Comparison of ENCODE assay signal across 17 mouse cellular contexts in genomic region chr2:130454748-130455370, GRCm38 (mm10). TPM values are rescaled to one million over a fixed set of nuclear protein-coding genes. Genes with fewer than 3 reads are reported as not detected.
DNase-seq lines count a peak whose midpoint lies in the region; ATAC-seq and TF ChIP-seq lines count a peak whose summit lies in the region.
"Had no signal": no experiment of that assay in that cellular context is flagged by ENCODE, and none has a peak within 500 bp of the region (broad histone marks: within the 10 kb centered on the region; RNA-seq: fewer than 3 reads in every experiment).

No protein-coding gene starts in this region.

- no peak overlapping the region for H3K4me3 ChIP-seq in forebrain, postnatal 0 days (ENCODE audit: low read depth, low read length)
- H3K4me3 ChIP-seq in forebrain, embryonic 16.5 days (replicated peaks; ENCODE audit: low read length): no peak overlapping the region
- H3K4me3 ChIP-seq: embryonic facial prominence, embryonic 10.5 days; forebrain, embryonic 10.5 days; limb, embryonic 12.5 days had no signal

- 37% methylated on average over 6 of the region's 6 CpGs for WGBS in forebrain, postnatal 0 days
- WGBS in forebrain, embryonic 16.5 days: 55% methylated on average over 6 of the region's 6 CpGs

- DNase-seq in forebrain, postnatal 0 days: peak; percentile 63
- DNase-seq in lung, postnatal 14 days: peak; percentile 12
- DNase-seq in lung, adult 18-20 months: no peak
- peak; percentile 62 to 65 for DNase-seq in cerebellum, adult 18-20 months
- DNase-seq in right cerebral cortex, postnatal 10 days (ENCODE audit: low spot score in 2 of 2): peak; percentile 70 to 74
- no peak for DNase-seq in kidney, adult 9 months
- no peak for DNase-seq in thymus, postnatal 14 days
- DNase-seq: heart, adult 11 months; lung, embryonic 14.5 days had no signal

- no peak overlapping the region for H3K4me2 ChIP-seq in forebrain, postnatal 0 days (ENCODE audit: low read depth)
- no peak overlapping the region for H3K4me2 ChIP-seq in forebrain, embryonic 16.5 days (ENCODE audit: low read length)
- H3K4me2 ChIP-seq: limb, embryonic 12.5 days; lung, embryonic 14.5 days had no signal

- ATAC-seq in forebrain, postnatal 0 days: no peak
- ATAC-seq in forebrain, embryonic 16.5 days: no peak
- ATAC-seq: midbrain, embryonic 16.5 days had no signal

- H3K27ac ChIP-seq in forebrain, postnatal 0 days (ENCODE audit: low read depth, low read length): no peak overlapping the region
- no peak overlapping the region for H3K27ac ChIP-seq in forebrain, embryonic 16.5 days (ENCODE audit: low read length)
- H3K27ac ChIP-seq: embryonic facial prominence, embryonic 10.5 days; forebrain, embryonic 10.5 days; kidney, postnatal 0 days; limb, embryonic 12.5 days had no signal

- H3K9ac ChIP-seq in forebrain, postnatal 0 days: no peak overlapping the region
- no peak overlapping the region for H3K9ac ChIP-seq in forebrain, embryonic 16.5 days (replicated peaks; ENCODE audit: low read depth, low read length)
- H3K9ac ChIP-seq: limb, embryonic 12.5 days; lung, embryonic 14.5 days had no signal

- no peak for TF ChIP-seq CTCF in forebrain, postnatal 0 days (IDR thresholded peaks at IDR 0.05; ENCODE audit: low read depth)

- H3K4me1 ChIP-seq in forebrain, postnatal 0 days (ENCODE audit: insufficient read depth): peaks cover 29% of the 10 kb centered on the region
- H3K4me1 ChIP-seq in forebrain, embryonic 16.5 days (replicated peaks; ENCODE audit: control insufficient read depth, insufficient read depth, low read length): peaks cover 38% of the 10 kb centered on the region

- H3K36me3 ChIP-seq in forebrain, postnatal 0 days (ENCODE audit: insufficient read depth): no peaks in the 10 kb centered on the region
- H3K36me3 ChIP-seq in forebrain, embryonic 16.5 days (ENCODE audit: control insufficient read depth, insufficient read depth): no peaks in the 10 kb centered on the region
- H3K36me3 ChIP-seq: embryonic facial prominence, embryonic 10.5 days; forebrain, embryonic 10.5 days; limb, embryonic 12.5 days had no signal

- H3K27me3 ChIP-seq in forebrain, postnatal 0 days (ENCODE audit: insufficient read depth, low read length): no peaks in the 10 kb centered on the region
- H3K27me3 ChIP-seq in forebrain, embryonic 16.5 days (replicated peaks; ENCODE audit: control insufficient read depth, insufficient read depth, low read length): no peaks in the 10 kb centered on the region
- H3K27me3 ChIP-seq: limb, embryonic 12.5 days had no signal

- no peaks in the 10 kb centered on the region for H3K9me3 ChIP-seq in forebrain, postnatal 0 days (ENCODE audit: low read length)
- H3K9me3 ChIP-seq in forebrain, embryonic 16.5 days (ENCODE audit: control insufficient read depth, low read length): no peaks in the 10 kb centered on the region
- H3K9me3 ChIP-seq: embryonic facial prominence, embryonic 10.5 days; forebrain, embryonic 10.5 days; limb, embryonic 12.5 days had no signal

RNA-seq across cellular contexts. Expression of gene Ptpra, which starts 4.8 kb away (rescaled TPM):
- total RNA-seq in forebrain, postnatal 0 days (2014; rRNA removed): 154 and 167 TPM in 2 replicates
- 142 and 162 TPM in 2 replicates for polyA plus RNA-seq in forebrain, postnatal 0 days (2015; fragmentation: Nextera tagmentation; extraction: Ambion mirVana)
- 152 and 160 TPM in 2 replicates for polyA plus RNA-seq in forebrain, embryonic 16.5 days (2015; fragmentation: Nextera tagmentation; extraction: Ambion mirVana)

RNA-seq across cellular contexts. Expression of gene Pced1a, which starts 30.4 kb away (rescaled TPM):
- 15.9 and 18.0 TPM in 2 replicates for total RNA-seq in forebrain, postnatal 0 days (2014; rRNA removed)
- 7.9 and 9.2 TPM in 2 replicates for polyA plus RNA-seq in forebrain, postnatal 0 days (2015; fragmentation: Nextera tagmentation; extraction: Ambion mirVana)
- 17.3 and 17.8 TPM in 2 replicates for polyA plus RNA-seq in forebrain, embryonic 16.5 days (2015; fragmentation: Nextera tagmentation; extraction: Ambion mirVana)

RNA-seq across cellular contexts. Expression of gene Vps16, which starts 30.7 kb away (rescaled TPM):
- total RNA-seq in forebrain, postnatal 0 days (2014; rRNA removed): 78.7 and 99.8 TPM in 2 replicates
- polyA plus RNA-seq in forebrain, postnatal 0 days (2015; fragmentation: Nextera tagmentation; extraction: Ambion mirVana): 68.7 and 76.7 TPM in 2 replicates
- 134 and 138 TPM in 2 replicates for polyA plus RNA-seq in forebrain, embryonic 16.5 days (2015; fragmentation: Nextera tagmentation; extraction: Ambion mirVana)

RNA-seq across cellular contexts. Expression of gene Tmem239, which starts 48.6 kb away (rescaled TPM):
- not detected in 2 replicates for total RNA-seq in forebrain, postnatal 0 days (2014; rRNA removed)
- 0.16 TPM in 1 of 2 replicates, not detected in the other for polyA plus RNA-seq in forebrain, postnatal 0 days (2015; fragmentation: Nextera tagmentation; extraction: Ambion mirVana)
- 0.27 TPM in 1 of 2 replicates, not detected in the other for polyA plus RNA-seq in forebrain, embryonic 16.5 days (2015; fragmentation: Nextera tagmentation; extraction: Ambion mirVana)
- total RNA-seq: heart, postnatal 25 days; neutrophil, adult 5-6 weeks had no signal
- polyA plus RNA-seq: embryonic facial prominence, embryonic 10.5 days; forebrain, embryonic 10.5 days; kidney, postnatal 0 days; limb, embryonic 12.5 days; lung, embryonic 14.5 days; midbrain, embryonic 16.5 days had no signal

RNA-seq across cellular contexts. Expression of gene 1700020A23Rik, which starts 49.8 kb away (rescaled TPM):
- not detected in 2 replicates for total RNA-seq in forebrain, postnatal 0 days (2014; rRNA removed)
- polyA plus RNA-seq in forebrain, postnatal 0 days (2015; fragmentation: Nextera tagmentation; extraction: Ambion mirVana): 0.45 TPM in 1 of 2 replicates, not detected in the other
- polyA plus RNA-seq in forebrain, embryonic 16.5 days (2015; fragmentation: Nextera tagmentation; extraction: Ambion mirVana): 0.73 and 0.86 TPM in 2 replicates
- total RNA-seq: heart, postnatal 25 days; neutrophil, adult 5-6 weeks had no signal
- polyA plus RNA-seq: embryonic facial prominence, embryonic 10.5 days; kidney, postnatal 0 days; limb, embryonic 12.5 days; lung, embryonic 14.5 days had no signal

Comparison
In these comparisons a context has a peak if more than half of its experiments do, and no peak if none do; other contexts are left out.
1. DNase-seq: peak in forebrain, postnatal 0 days (single experiment), lung, postnatal 14 days (single experiment), cerebellum, adult 18-20 months (2 of 2) and right cerebral cortex, postnatal 10 days (2 of 2); none in lung, adult 18-20 months (0 of 2), kidney, adult 9 months (single experiment) and thymus, postnatal 14 days (single experiment).